Mouse (Mus musculus): ENCODE results near the gene Tmprss15. TPM values are rescaled to one million over a fixed set of nuclear protein-coding genes. Genes with fewer than 3 reads are reported as not detected.

Tmprss15 gene
- total RNA-seq, 2 experiments from 2014 or later = not detected

GRCm38 (mm10) chr16:78930382-78931286, 160.3 kb downstream of the Tmprss15 start, which contains the start of gene Chodl:
Gene Chodl (plus strand): TSS chr16:78930948.
- DNase-seq = peak; percentile 20 to 26
- intact Hi-C loops (cut with DNase I) = loop anchor here (5.0 kb wide), 1 partner anchor 288 kb away; no protein-coding TSS in a partner anchor

GRCm38 (mm10) chr16:78922644-78923043, 168.3 kb downstream of the Tmprss15 start:
- intact Hi-C loops (cut with DNase I) = no loop called here
- DNase-seq = no peak

Other genes with a start within 250 kb of the Tmprss15 start
- gene Chodl, start 160.1 kb downstream of the Tmprss15 start, total RNA-seq (2021) = 1 to 10 TPM; 8.4 to 9.2 TPM

Data from gastrocnemius, postnatal 36 days (tissue).